Mouse (Mus musculus): ENCODE results near the gene Prrg4.
"Not testable (repeated sequence)": the region's sequence is repeated elsewhere in the genome, so short reads cannot be mapped to it uniquely, and the experiment has no call there.

DNA sequence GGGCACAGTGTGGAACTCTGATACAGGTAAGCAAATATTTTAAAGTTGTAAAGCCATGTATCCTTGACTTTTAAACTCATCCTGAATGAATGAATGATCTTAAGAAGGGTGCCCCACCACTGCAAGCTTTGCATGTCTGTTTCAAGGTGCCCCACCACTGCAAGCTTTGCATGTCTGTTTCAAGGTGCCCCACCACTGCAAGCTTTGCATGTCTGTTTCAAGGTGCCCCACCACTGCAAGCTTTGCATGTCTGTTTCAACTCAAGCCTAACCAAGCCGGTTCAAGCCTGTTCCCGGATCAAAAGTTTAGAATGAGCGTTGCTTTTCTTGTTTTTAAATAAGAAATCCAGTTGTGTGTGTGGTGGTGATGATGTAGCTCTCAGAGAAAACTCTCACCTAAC, 30.9 kb downstream of the Prrg4 start:
- not testable (repeated sequence) for TF ChIP-seq CTCF, EP300 (IDR thresholded peaks at IDR 0.05)

Data from lung, postnatal 0 days (tissue).